Mouse (Mus musculus) c-Kit-positive CD71-positive TER-119-positive erythroid progenitor cells, embryonic 14.5 days (primary cell): ENCODE data around the gene Akap12.

ENCODE experiments used
- DNase-seq: peaks from one replicate; pipeline ENCODE4 v3.0.0-alpha.2; 2013; ENCODE audit warnings: low spot score

The Akap12 gene

DNA sequence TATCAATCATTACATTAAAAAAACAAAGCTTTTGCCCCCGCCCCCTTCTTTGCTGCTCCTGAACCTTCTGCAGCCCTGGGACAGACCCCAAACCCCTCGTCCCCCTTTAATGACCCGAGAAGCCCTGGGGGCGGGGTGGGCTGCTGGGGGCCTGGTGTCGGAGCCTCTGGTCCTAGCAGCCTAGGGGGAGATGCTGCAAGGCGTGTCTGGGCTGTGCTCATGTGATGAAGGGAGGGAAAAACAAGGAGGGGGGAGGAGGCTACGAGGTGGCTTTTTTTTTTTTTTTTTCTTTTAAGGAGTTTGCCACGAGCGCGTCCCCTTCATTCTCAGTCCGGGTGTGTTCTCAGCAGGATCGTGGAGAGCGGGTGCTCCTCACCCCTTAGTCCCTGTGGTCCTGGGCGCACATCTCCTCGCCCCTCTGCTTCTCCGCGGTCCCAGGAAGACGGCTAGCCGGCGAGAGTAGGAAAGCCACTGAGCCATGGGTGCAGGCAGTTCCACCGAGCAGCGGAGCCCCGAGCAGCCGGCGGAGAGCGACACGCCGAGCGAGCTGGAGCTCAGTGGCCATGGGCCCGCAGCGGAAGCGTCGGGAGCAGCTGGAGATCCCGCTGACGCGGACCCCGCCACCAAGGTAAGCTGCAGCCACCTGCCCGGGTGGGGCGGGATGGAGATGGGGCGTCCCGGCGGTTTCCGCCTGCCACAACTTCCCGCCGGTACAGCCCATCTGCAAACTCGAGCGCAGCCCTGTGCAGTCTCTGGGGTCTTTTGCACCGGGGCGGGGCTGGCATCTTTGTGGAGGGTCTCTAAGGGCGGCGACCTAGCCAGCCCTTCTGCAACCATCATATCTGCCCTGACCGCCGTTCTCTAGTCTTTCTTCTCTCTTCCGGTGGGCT is at the start of gene Akap12:
TSS of gene Akap12 (plus strand) at position 340 of the 890 bp plus-strand sequence.
- no peak for DNase-seq

DNA sequence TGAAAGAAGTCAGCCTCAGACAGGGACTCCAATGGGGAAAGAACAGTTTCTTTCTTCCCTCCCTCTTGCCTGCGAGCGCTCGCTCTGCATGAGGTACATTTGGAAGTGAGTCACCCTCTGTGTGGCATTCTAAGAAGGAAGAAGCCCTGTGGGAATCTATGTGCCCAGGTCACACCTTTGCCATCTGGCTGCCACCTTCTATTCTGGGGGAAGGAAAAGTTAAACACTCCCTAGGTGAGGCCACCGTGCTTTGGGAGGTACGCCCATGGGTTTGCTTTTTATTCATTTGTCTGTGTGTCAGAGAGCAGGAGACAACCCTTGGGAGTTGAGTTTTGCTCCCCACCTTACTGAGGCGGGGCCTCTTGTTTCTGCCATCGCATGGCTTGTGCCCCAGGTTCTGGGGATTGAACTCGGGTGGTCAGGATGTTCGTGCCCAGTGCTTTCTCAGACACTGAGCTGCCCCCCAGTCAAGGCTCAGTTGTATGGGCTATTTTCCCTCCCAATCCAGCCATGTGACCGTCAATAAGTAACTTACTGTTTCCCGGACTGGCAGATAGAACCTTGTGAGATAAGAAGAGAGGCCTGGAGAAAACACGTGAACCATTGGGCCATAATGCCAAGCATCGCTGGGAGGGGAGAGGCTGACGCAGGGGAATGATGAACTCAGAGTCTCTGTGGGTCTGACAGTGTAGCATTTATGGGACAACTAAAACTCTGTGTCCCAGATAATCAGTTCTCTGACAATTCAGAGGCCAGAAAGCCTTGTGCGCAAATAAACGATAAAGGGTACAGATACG is 35.4 kb upstream of the Akap12 start:
- DNase-seq: no peak

DNA sequence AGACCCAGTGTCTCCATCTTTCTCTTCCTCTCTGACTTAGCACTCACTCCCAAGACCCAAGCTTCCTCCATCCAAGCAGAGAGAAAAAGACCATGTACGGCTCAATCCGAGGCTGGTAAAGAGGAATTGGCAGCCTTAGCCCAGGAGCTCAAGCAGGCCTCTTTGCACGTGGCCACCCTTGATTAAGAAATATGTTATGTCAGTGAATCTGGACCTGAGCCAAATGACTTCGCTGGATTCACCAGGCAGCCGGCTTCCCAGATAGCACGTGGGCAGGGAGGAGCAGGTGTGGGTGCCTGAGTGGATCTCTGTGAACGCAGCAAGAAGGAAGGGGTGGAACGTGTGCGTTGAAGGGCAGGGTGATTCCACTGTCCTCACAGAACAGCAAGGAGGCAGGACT is 33.1 kb upstream of the Akap12 start:
- DNase-seq: no peak

DNA sequence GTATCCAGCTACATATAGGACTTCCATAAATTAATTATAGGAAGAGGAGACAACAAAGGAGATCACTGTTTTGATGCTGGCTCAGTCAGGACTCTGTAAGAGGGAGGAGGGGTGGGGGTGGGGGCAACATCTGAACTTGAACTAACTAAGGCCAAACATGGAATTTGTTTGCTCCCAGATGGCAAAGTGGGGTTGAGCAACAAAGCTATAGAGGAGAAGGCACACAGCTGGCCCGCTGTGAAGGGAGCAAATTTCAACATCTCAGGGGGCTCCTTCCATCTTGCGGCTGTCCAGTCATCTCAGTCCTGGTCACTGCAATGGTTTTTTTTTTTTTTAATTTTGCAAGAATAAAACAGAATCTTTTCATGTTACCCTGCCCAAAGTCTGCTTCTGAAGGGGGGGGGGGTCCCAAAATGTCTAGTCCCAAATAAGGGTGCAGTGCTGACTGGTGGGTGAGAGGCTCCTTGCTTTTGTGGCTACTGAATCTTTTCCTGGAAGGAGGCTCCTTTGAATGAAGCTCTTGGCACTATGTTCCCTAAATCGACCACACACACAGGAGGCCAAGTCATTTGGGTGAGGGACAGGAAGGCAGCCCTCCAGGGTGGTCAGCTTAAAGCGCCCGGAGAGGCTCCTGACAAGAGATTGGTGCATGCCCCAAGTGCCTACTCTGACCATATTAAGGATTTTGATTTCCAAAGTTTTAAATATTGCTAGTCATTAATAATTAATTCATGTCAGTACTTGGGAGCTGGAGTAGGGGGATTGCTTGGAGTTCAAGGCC is 26.2 kb upstream of the Akap12 start:
- DNase-seq: no peak

DNA sequence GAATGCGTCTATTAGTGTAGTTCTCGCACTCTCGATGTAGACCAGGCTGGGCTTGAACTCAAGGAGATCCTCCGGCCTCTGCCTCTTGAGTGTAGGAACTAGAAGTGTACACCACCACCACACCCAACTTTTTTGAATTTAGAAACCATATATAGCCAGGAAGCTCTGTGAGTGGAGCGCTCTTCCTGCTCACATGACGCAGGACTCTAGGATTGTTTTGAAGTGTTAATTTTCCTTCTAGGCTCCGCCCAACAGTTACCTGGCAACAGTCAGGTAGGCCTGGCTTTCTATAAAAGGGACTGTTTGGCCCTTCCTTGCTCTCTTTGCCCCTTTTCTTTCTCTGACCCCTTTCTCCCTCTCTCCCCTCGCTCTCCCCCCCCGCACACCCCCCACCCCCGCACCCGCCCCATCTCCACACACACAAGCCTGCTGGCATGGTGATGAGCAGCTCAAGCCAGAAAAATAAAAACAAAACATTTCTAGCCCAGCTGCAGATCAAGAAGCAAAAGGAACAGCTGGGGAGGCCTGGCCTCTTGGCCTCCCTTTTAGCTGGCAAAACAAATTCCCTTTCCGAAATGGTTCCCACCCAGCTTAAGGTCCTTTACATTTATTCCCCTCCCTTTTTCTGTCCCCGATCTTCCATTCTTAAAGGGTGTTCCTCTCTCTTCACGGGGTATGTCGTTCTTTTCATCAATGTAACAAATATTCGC is 22.4 kb upstream of the Akap12 start:
- DNase-seq: no peak

DNA sequence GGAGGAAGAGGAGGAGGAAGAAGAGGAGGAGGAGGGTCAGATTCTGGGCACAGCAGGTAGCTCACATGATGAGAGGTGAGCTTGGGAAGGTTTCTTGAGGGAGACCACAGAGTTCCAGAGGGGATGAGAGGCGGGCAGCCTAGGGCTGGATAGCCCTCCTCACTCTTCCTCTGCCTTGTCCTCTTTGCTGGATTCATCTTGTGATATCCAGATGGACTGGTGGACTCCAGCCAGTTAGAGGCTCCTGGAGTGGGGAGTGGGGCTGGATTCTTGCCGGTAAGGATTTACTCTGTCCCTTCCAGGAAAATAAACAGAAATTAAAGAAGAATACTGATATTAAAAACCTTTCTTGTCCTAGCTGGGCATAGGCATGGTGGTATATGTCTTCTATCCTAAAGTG is 20.4 kb upstream of the Akap12 start:
- DNase-seq: no peak

DNA sequence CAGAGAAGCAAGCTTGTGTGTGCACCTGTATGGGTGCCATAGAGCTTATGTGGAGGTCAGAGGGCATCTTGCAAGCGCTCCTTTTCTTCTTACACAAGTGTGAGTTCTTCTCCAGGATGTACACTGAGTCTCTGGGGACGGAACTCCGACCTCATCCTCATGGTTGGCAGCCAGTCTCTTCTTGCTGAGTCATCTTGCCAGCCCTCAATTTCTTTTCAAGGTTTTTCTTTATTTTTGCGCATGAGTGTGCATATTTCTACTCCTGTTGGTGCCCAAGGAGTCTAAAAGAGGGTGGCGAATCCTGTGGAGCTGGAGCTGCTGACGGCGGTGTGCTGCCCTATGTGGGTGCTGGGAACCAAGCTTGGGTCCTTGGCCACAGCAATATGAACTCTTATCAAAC is 19.8 kb upstream of the Akap12 start:
- DNase-seq: no peak

DNA sequence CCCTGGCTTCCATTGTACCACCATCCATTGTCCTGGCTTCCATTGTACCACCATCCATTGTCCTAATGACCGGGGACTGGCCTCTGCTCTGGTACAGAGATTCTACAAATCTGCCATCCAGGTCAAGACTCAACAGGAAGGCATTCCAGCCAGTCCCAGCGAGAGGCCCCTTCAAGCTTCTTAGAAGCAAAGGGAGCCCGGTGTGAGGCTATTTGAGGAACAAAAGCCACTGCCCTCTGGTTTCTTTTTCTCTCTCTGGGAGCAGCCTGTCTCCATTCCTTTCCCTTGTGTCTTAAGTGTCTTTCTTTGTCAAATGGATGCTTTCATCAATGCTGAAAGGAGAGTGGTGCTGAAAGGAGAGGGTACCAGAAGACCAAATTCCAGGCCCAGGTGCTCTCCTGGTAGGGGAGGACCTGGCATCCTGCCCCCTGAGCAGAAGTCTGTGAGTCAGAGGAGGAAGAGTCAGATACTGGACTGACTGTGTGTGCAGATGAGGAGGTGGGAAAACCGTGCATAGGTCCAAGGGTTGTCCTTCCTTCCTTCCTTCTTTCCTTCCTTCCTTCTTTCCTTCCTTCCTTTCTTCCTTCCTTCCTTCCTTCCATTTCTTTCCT is 16.8 kb upstream of the Akap12 start:
- no peak for DNase-seq

DNA sequence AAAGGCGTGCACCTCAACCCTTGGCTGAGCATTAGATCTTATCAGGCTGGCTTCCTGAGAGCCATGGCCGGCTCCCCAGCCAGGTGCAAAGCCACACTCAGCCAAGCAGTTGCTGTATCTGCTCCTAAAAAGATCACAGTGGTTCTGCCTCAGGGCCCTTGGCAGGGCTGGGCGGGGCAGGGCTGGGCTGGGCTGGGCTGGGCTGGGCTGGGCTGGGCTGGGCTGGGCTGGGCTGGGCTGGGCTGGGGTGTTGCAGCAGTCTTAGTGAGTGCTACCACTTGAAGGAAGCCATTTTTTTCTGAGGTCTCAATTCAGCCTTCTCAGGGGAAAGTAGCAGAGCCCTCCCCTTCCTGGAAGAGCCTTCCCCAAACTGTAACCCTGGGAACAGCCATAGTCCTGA is 15.5 kb upstream of the Akap12 start:
- DNase-seq: peak; percentile 4

DNA sequence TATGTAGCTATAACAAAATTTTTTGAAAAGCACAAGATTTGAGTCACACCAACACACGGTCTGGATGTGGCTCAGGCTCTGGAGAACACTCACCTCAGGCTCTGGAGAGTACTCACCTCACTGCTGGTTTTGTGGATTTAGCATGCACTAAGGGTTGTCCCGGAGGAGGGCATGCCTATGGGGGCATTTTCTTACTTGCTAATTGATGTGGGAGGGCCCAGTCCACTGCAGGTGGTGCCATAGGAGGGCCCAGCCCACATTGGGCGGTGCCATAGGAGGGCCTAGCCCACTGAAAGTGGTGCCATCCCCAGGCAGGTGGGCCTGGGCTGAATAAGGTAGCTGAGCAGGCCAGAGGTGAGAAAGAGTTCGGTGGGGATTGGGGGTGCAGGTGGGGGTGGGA is 12.6 kb upstream of the Akap12 start:
- DNase-seq: no peak

DNA sequence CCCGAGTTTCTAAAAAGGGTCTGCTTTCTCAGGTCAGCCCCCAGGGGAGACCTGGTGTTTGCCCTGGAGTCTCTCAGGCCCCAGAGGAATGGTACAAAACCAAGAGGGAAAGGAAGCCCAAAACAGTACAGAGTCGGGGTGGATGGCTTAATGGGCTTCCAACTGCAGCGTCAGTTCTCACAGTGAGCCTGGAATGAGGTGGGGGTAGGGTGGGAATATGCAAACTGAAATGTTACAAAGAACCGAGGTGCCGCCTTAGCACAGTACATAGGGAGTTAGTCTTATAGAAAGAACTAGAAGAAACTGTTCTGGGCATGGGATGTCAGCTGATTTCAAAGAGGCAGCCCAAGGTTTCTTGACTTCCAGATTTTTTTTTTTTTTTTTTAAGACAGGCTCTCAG is 11.7 kb upstream of the Akap12 start:
- no peak for DNase-seq

DNA sequence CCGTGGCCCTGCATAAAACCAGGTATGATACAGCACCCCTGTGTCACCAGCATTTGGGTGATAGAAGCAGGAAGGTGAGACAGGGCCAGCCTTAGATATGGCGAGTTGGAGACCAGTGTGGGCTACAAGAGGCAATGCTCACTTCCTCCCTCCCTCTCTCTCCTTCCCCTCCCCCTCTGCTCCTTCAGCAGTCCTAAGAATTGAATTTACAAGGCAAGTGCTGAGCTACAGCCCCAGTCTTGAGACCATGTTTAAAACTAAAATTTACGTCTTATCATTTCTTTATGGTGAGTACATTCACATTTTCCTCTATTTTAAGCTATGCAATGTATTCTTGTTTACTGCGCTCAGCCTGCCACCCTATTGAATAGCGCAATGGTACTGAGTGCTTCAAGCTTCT is 5.3 kb upstream of the Akap12 start:
- no peak for DNase-seq

DNA sequence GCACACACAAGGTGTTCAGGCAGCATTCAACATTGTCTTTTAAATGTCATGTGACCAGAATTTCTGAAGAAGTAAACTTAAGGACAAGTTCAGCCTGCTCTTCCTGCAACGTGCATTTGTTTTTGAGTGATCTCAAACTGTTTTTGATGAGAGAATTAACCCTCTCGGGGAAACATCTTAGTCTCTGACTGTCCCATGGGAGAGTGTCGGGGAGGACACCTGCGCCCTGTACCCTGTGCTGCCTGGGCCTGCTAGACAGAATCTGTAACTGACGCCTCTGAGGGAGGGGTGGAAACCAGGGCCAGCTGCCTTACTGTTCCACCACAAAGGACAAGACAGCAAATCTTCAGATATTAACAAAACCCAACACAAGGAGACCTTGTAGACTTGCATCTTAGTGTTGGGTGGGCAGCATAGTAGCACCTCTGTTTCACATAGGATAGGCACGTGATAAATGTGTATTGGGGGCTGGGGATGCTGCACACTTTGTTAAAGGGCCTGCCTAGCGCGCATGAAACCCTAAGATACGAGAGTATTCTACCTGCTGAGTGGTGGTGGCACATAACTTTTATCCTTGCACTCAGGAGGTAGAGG is 4.7 kb upstream of the Akap12 start:
- no peak for DNase-seq

DNA sequence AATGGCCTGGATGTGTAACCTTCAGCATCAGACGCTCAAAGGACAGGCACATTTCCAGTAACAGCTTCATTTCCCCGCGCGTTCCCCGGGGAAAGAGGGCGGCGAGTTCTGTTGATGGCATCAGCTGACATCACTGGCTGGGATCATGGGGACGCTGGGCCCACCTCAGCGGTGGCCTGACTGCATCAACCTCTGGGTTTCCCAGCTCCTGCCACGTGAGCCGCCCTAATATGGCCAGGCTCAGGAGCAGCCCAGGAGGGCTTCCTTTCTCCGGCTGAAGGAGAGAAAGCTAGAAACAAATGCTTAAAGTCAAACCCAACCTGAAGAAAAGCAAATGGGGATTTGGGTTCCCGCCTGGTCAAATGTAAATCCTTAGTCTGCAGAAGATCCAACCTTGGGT is 539 bp upstream of the Akap12 start:
- no peak for DNase-seq

DNA sequence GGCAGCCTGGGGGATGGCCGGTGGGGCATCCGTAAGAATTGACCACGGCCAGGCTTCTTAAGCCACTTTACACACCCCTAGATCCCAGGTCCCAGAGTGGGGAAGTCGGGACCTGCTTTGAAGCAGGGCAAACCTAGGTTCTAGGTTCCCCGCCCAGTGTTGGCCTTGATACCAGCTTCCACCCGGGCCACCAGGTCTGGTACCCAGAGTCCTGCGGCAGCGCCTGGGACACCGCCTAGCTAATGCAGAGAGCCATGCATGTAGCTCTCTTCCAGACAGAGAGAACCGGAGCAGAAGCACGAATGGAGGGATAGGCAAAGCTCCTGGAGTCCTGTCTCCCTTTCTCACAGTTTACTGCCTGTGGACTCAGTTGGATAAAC is 741 bp downstream of the Akap12 start:
- DNase-seq: no peak

DNA sequence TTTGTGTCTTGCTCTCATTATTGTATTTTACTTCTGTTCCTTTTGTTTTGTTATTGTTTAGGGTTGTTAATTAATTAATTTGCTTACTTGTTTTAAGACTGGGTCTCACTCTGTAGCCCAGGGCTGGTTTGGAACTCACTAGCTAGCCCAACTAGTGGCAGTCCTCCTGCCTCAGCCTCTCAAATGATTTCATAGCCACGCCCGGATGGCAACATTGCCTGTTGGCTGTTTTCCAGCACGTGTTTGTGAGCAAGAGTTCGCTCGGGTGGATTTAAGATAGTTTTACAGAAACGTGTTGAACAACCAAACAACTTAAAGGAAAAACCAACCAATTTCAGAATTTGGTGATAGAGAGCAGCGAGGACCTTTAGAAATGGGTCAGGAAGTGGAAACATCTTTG is 1.3 kb downstream of the Akap12 start:
- DNase-seq: no peak

DNA sequence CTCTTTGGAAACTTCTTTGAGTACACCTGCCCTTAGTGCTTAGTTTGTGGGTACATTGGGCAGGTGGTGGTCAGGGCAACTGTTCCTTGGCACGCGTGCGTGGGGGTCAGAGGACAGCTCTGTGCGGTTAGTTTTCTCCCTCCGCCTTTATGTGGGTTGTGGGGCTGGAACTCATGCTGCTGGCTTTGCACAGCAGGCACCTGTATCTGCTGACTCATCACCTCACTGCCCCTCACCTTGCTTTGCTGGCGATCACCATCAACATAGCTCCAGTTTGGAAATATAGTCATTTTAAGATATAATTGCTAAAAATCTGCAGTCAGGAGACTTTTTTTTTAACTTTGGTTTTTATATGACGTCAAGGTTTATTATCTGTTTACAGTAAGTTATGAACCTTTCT is 2.0 kb downstream of the Akap12 start:
- no peak for DNase-seq

DNA sequence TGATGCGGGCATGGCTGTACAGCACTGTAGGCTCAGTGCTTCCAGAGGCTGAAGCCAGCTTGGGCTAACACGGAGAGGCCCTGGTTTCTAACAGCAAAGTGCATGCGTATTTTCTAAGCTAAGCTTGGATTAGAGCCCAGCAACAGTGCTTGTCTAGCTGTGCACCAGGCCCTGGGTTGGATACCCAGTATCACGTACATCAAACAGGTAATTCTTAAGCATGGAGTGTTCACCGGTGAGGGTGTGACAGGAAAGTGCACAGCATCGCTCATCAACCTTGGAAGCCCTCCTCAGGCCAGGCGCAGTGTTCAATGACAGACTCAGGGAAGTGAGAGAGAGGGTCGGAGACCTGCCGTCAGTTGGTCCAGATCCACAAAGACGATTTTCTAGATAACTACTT is 9.4 kb downstream of the Akap12 start:
- DNase-seq: no peak

DNA sequence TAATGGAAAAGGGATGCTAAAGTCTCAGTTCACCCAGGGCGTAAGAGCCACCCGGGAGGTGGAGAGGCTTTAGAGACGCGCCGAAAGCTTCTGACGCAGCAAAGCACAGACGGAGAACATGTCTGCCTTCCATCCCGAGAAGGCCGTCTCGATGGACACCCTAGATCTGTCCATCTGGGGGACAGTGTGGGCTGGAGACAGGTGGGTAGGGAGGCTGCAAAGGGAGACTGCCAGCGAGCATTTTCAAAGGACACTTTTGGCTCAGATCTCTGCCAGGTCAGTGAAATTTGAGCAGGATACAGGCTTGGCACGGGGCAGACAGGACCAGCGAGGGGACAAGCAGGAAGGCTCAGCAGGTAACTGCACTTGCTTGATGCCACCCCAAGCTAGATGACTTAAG is 9.9 kb downstream of the Akap12 start:
- DNase-seq: no peak

DNA sequence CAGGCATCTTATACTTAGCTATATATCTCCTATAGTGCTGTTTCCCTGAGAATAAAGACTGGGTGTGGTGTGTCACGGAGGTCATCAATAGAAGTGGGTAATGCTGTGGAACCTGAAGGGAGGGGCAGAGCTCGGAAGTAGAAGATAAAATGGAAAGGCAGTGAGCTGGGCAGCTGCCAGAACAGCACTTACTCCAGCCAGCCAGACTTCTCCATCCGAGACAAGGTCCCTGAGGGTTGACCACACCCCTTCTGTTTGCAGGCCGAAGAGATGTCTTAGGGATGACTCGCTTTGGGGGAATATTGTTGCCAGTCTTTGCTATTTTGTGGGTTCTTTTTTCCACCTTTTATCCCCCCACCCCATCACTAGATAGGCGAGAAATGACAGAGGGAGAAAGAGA is 11.9 kb downstream of the Akap12 start:
- DNase-seq: no peak

DNA sequence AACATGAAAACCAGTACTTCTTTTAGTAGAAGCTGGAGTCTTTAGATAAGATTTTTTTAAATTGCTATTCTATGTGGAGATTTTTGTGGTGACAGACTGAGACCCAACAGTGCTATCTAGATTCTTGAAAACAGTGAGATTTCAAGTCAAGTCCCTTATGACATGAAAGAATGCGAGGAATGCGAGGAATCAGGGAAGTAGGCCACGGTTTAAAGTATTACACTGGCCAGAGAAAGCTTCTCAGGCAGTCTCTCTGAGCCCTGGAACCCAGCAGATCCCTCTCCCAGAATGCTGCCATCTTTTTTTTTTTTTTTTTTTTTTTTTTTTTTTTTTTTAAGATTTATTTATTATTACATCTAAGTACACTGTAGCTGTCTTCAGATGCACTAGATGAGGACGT is 16.2 kb downstream of the Akap12 start:
- no peak for DNase-seq
